Mouse (Mus musculus): Measurements from ENCODE around the gene Dock9. TPM values are rescaled to one million over a fixed set of nuclear protein-coding genes. Genes with fewer than 3 reads are reported as not detected.
"Not testable (repeated sequence)": the region's sequence is repeated elsewhere in the genome, so short reads cannot be mapped to it uniquely, and the experiment has no call there.

Gene Dock9
- total RNA-seq, 2 experiments from 2014 or later, result 79.1 to 100 TPM

- no peak for DNase-seq (ENCODE audit: low spot score in 2 of 2)
- intact Hi-C loops (cut with DNase I), result no loop called here
These were observed 86.4 kb downstream of the Dock9 start for GRCm38 (mm10) chr14:121711089-121711826.

- DNase-seq (ENCODE audit: low spot score in 2 of 2), result no peak
- intact Hi-C loops (cut with DNase I), result no loop called here
These were observed 87.5 kb downstream of the Dock9 start for GRCm38 (mm10) chr14:121710130-121710529.

GRCm38 (mm10) chr14:121708244-121708643, 89.4 kb downstream of the Dock9 start:
- DNase-seq (ENCODE audit: low spot score in 2 of 2), result no peak
- intact Hi-C loops (cut with DNase I), result no loop called here

- intact Hi-C loops (cut with DNase I), result no loop called here
These were observed 91.1 kb downstream of the Dock9 start for GRCm38 (mm10) chr14:121706482-121706901.

GRCm38 (mm10) chr14:121705644-121706043, 92.0 kb downstream of the Dock9 start:
- intact Hi-C loops (cut with DNase I), result no loop called here
- DNase-seq (ENCODE audit: low spot score in 2 of 2), result no peak

More at GRCm38 (mm10) chr14:121706482-121706901, 91.1 kb downstream of the Dock9 start:
- DNase-seq (ENCODE audit: low spot score in 2 of 2), result no peak

- intact Hi-C loops (cut with DNase I), result no loop called here
- no peak for DNase-seq (ENCODE audit: low spot score in 2 of 2)
These were observed 95.1 kb downstream of the Dock9 start for GRCm38 (mm10) chr14:121702534-121702933.

- intact Hi-C loops (cut with DNase I), result no loop called here
- no peak for DNase-seq (ENCODE audit: low spot score in 2 of 2)
These were observed 97.6 kb downstream of the Dock9 start for GRCm38 (mm10) chr14:121700013-121700412.

GRCm38 (mm10) chr14:121698620-121698950, 99.1 kb downstream of the Dock9 start:
- no peak for DNase-seq (ENCODE audit: low spot score in 2 of 2)
- intact Hi-C loops (cut with DNase I), result loop anchor here (5.0 kb wide), 1 partner anchor 36 kb away; no protein-coding TSS in a partner anchor

- intact Hi-C loops (cut with DNase I), result loop anchor here (5.0 kb wide), 1 partner anchor 36 kb away; no protein-coding TSS in a partner anchor
- DNase-seq (ENCODE audit: low spot score in 2 of 2), result peak; percentile 25 to 27
These were observed 99.7 kb downstream of the Dock9 start for GRCm38 (mm10) chr14:121697709-121698619.

GRCm38 (mm10) chr14:121697143-121697680, 100.4 kb downstream of the Dock9 start:
- intact Hi-C loops (cut with DNase I), result loop anchor here (5.0 kb wide), 1 partner anchor 35 kb away; no protein-coding TSS in a partner anchor

GRCm38 (mm10) chr14:121696429-121697118, 101.1 kb downstream of the Dock9 start:
- DNase-seq (ENCODE audit: low spot score in 2 of 2), result no peak
- intact Hi-C loops (cut with DNase I), result loop anchor here (5.0 kb wide), 1 partner anchor 34 kb away; no protein-coding TSS in a partner anchor

More at GRCm38 (mm10) chr14:121697143-121697680, 100.4 kb downstream of the Dock9 start:
- DNase-seq (ENCODE audit: low spot score in 2 of 2), result no peak

GRCm38 (mm10) chr14:121694706-121695105, 102.9 kb downstream of the Dock9 start:
- no peak for DNase-seq (ENCODE audit: low spot score in 2 of 2)
- intact Hi-C loops (cut with DNase I), result loop anchor here (5.0 kb wide), 1 partner anchor 32 kb away; no protein-coding TSS in a partner anchor

- no peak for DNase-seq (ENCODE audit: low spot score in 2 of 2)
- intact Hi-C loops (cut with DNase I), result no loop called here
These were observed 103.5 kb downstream of the Dock9 start for GRCm38 (mm10) chr14:121693991-121694594.

- intact Hi-C loops (cut with DNase I); DNase-seq (ENCODE audit: low spot score in 2 of 2): not testable (repeated sequence)
These were observed 108.0 kb downstream of the Dock9 start for GRCm38 (mm10) chr14:121689649-121690048.

GRCm38 (mm10) chr14:121688175-121688574, 109.5 kb downstream of the Dock9 start:
- intact Hi-C loops (cut with DNase I), result no loop called here
- DNase-seq (ENCODE audit: low spot score in 2 of 2), result no peak

GRCm38 (mm10) chr14:121687274-121687673, 110.4 kb downstream of the Dock9 start:
- intact Hi-C loops (cut with DNase I), result no loop called here
- DNase-seq (ENCODE audit: low spot score in 2 of 2), result no peak

- intact Hi-C loops (cut with DNase I), result loop anchor here (5.0 kb wide), 1 partner anchor 58 kb away; no protein-coding TSS in a partner anchor
- DNase-seq (ENCODE audit: low spot score in 2 of 2), result no peak
These were observed 118.7 kb downstream of the Dock9 start for GRCm38 (mm10) chr14:121678913-121679312.

- intact Hi-C loops (cut with DNase I), result loop anchor here (5.0 kb wide), 1 partner anchor 59 kb away; no protein-coding TSS in a partner anchor
- no peak for DNase-seq (ENCODE audit: low spot score in 2 of 2)
These were observed 119.2 kb downstream of the Dock9 start for GRCm38 (mm10) chr14:121678445-121678844.
